Mouse (Mus musculus): ENCODE measurements at regions not wholly inside any gene's neighbourhood (a gene's known extent, or its start where the extent isn't known, plus 50 kb on each side); places are given as distances from the start of the nearest gene placed in this dataset.

DNA sequence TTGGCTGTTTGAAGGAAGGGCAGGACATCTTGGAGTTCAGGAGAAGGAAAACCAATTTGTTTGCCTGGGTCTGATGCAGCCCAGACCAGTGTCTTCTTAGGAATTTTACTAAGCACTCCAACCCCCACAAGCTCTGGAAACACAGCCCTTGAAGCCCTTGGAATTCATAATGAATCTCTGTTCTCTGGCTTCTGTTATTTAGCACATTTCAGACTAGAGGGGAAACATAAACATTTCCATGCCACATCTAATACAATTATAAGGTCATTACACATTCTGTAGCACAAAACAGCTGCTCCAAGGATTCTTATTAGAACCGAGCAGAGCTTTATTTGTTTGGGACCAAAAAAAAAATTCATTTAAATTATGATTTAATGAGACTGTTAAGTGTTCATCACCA, 67.8 kb upstream of the Rora start:
- no peaks in the 10 kb centered on the region for H3K9me3 ChIP-seq (replicated peaks; ENCODE audit: low read length)
- ATAC-seq (replicated peaks; ENCODE audit: low FRiP score, low read depth) (no peak), DNase-seq (ENCODE audit: low spot score) (peak; percentile 75)
- no peaks in the 10 kb centered on the region for H3K4me1 ChIP-seq (replicated peaks; ENCODE audit: insufficient read depth, low read length)
- H3K36me3 ChIP-seq (ENCODE audit: insufficient read depth, low read length) = no peaks in the 10 kb centered on the region
- no peak overlapping the region for H3K9ac ChIP-seq (ENCODE audit: low read depth, low read length)
- no peak overlapping the region for H3K4me3 ChIP-seq (replicated peaks; ENCODE audit: low read depth, low read length)
- H3K27ac ChIP-seq = no peak overlapping the region
- WGBS = 41% methylated on average over 1 of the region's 1 CpGs
- no peak for TF ChIP-seq CTCF (IDR thresholded peaks at IDR 0.05; ENCODE audit: low read depth)
- H3K4me2 ChIP-seq (ENCODE audit: low read length) = no peak overlapping the region
- H3K27me3 ChIP-seq (ENCODE audit: insufficient read depth, low read length) = no peaks in the 10 kb centered on the region

DNA sequence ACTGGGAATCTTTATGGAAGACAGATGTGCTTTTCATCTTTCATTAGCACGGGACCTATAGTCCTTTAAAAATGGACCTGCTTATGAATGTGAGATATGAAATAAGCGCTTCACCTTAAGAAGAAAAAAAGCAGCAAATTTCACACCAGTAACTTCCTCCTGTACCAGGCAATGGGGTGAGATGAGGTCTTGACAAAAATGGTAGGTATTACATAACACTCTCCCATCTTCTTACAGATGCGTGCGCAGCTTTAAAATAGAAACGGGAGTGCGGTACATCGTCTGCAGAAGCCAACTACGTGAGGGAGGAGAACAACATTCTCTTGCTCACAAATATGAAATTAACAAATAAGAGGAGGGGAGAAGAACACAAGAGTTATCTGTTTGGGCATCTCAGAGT, 62.6 kb upstream of the Rora start:
- Histone ChIP-seq H3K9ac (ENCODE audit: low read depth, low read length) (no peak overlapping the region), H3K36me3 (ENCODE audit: insufficient read depth, low read length) (no peaks in the 10 kb centered on the region), H3K27me3 (ENCODE audit: insufficient read depth, low read length) (no peaks in the 10 kb centered on the region), H3K9me3 (replicated peaks; ENCODE audit: low read length) (no peaks in the 10 kb centered on the region), H3K4me1 (replicated peaks; ENCODE audit: insufficient read depth, low read length) (no peaks in the 10 kb centered on the region), H3K4me3 (replicated peaks; ENCODE audit: low read depth, low read length) (no peak overlapping the region), H3K27ac (no peak overlapping the region), H3K4me2 (ENCODE audit: low read length) (no peak overlapping the region)
- 90% methylated on average over 8 of the region's 8 CpGs for WGBS
- no peak for ATAC-seq (replicated peaks; ENCODE audit: low FRiP score, low read depth)
- TF ChIP-seq CTCF (IDR thresholded peaks at IDR 0.05; ENCODE audit: low read depth) = no peak
- DNase-seq (ENCODE audit: low spot score) = no peak

- Histone ChIP-seq H3K9me3 (replicated peaks; ENCODE audit: low read length) (no peaks in the 10 kb centered on the region), H3K4me1 (replicated peaks; ENCODE audit: insufficient read depth, low read length) (no peaks in the 10 kb centered on the region), H3K36me3 (ENCODE audit: insufficient read depth, low read length) (no peaks in the 10 kb centered on the region), H3K4me2 (ENCODE audit: low read length) (no peak overlapping the region), H3K4me3 (replicated peaks; ENCODE audit: low read depth, low read length) (no peak overlapping the region), H3K27me3 (ENCODE audit: insufficient read depth, low read length) (no peaks in the 10 kb centered on the region), H3K27ac (no peak overlapping the region), H3K9ac (ENCODE audit: low read depth, low read length) (no peak overlapping the region)
- no peak for TF ChIP-seq CTCF (IDR thresholded peaks at IDR 0.05; ENCODE audit: low read depth)
- ATAC-seq (replicated peaks; ENCODE audit: low FRiP score, low read depth) (no peak), DNase-seq (ENCODE audit: low spot score) (no peak)
- 74% methylated on average over 3 of the region's 3 CpGs for WGBS
Observed at GRCm38 (mm10) chr9:68592976-68593375, 60.6 kb upstream of the Rora start.

DNA sequence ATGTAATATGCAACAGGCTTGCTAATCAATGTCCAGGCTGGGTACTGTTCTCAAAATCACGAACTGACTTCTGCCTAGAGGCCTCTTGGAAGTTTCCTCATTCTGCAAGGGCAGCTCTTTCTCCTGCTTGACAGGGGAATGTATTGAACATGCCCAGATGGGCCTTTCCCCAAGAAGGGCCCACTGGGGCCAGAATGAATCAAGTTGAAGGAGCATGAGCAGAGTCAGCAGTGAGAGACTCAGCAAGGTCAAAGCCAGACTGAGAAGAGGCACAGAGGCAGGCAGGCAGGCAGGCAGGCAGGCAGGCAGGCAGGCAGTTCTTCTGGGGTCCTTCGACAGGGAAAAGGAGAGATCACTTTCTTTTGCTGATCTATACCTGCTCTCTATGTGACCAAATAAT, 59.0 kb upstream of the Rora start:
- H3K27ac ChIP-seq = no peak overlapping the region
- 68% methylated on average over 2 of the region's 2 CpGs for WGBS
- DNase-seq (ENCODE audit: low spot score) (no peak), ATAC-seq (replicated peaks; ENCODE audit: low FRiP score, low read depth) (no peak)
- H3K4me1 ChIP-seq (replicated peaks; ENCODE audit: insufficient read depth, low read length) = no peaks in the 10 kb centered on the region
- H3K9ac ChIP-seq (ENCODE audit: low read depth, low read length) = no peak overlapping the region
- no peak overlapping the region for H3K4me3 ChIP-seq (replicated peaks; ENCODE audit: low read depth, low read length)
- TF ChIP-seq CTCF (IDR thresholded peaks at IDR 0.05; ENCODE audit: low read depth) = no peak
- no peaks in the 10 kb centered on the region for H3K27me3 ChIP-seq (ENCODE audit: insufficient read depth, low read length)
- no peaks in the 10 kb centered on the region for H3K36me3 ChIP-seq (ENCODE audit: insufficient read depth, low read length)
- no peak overlapping the region for H3K4me2 ChIP-seq (ENCODE audit: low read length)
- H3K9me3 ChIP-seq (replicated peaks; ENCODE audit: low read length) = no peaks in the 10 kb centered on the region
